Mouse (Mus musculus) subcutaneous adipose tissue, adult 2 months (tissue): ENCODE measurements around the gene Tmem273. TPM values are rescaled to one million over a fixed set of nuclear protein-coding genes. Genes with fewer than 3 reads are reported as not detected.

Source experiments
- polyA plus RNA-seq: library from polyadenylated mRNA; depleted of rRNA; stranded (reverse); fragments of >200 nt; gene quantifications from 2 replicates; pipeline ENCODE4 v1.2.3, GENCODE M21; 2012; ENCODE audit warnings: low replicate concordance; rRNA removed

Gene Tmem273
- polyA plus RNA-seq, result 3.8 and 9.1 TPM in 2 replicates

GRCm38 (mm10) chr14:32785556-32786130 lies at the start of gene Tmem273:
Tmem273 (plus strand) TSS chr14:32785963.

DNA sequence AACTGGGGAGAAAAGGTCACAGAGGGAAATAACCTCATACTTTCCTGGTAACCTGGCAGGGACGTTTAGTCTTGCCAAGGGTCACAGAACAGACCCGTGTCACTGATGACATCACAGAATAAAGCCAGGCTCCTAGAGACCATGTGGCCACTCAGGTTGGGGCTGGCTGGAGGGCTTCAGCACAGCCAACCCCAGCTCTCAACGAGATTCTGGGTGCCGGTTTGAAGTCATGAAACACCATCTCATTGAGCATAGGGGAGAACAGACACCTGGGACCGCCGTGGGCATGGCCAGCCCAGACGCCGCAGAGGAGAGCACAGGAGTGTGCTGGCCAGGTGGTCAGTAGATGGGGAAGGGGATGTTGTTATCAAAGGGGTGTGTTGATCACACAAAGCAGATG lies 48.1 kb downstream of the Tmem273 start, which contains the start of gene Fam170b:
TSS of gene Fam170b (plus strand) at position 116 of the 400 bp plus-strand sequence.

GRCm38 (mm10) chr14:32856681-32857328 lies 71.0 kb downstream of the Tmem273 start, which contains the start of gene Vstm4:
Vstm4 (plus strand) TSS chr14:32856756.

Other genes starting within 250 kb of the Tmem273 start
- gene Prrxl1, start 186.6 kb upstream of the Tmem273 start, polyA plus RNA-seq, result not detected in 2 replicates
- gene 3425401B19Rik, start 100.7 kb upstream of the Tmem273 start, polyA plus RNA-seq, result 0.27 TPM in 1 of 2 replicates, not detected in the other
- gene Fam170b, start 48.0 kb downstream of the Tmem273 start, polyA plus RNA-seq, result not detected in 2 replicates
- gene Vstm4, start 70.8 kb downstream of the Tmem273 start, polyA plus RNA-seq, result 12.0 and 13.1 TPM in 2 replicates
- 0.37 and 2.6 TPM in 2 replicates for gene Lrrc18, start 205.4 kb downstream of the Tmem273 start, polyA plus RNA-seq